Mouse (Mus musculus) kidney, adult 18-20 months (tissue): ENCODE data around the gene Gm10837.
"Not testable (repeated sequence)": the region's sequence is repeated elsewhere in the genome, so short reads cannot be mapped to it uniquely, and the experiment has no call there.

Source experiments
- DNase-seq: peaks from one replicate; pipeline ENCODE4 v3.0.0; 2021

The Gm10837 gene

GRCm38 (mm10) chr14:122490441-122491328, at the start of gene Gm10837:
TSS of gene Gm10837 (plus strand) at chr14:122490586.
- DNase-seq: peak; percentile 29

GRCm38 (mm10) chr14:122449601-122450495, 40.5 kb upstream of the Gm10837 start:
- DNase-seq: no peak

GRCm38 (mm10) chr14:122450496-122451382, 39.6 kb upstream of the Gm10837 start, which contains the start of gene Gm5089:
TSS of gene Gm5089 (minus strand) at chr14:122451115.
- DNase-seq: peak; percentile 72

- no peak for DNase-seq
These were observed 38.7 kb upstream of the Gm10837 start for GRCm38 (mm10) chr14:122451551-122452145.

GRCm38 (mm10) chr14:122452701-122453387, 37.5 kb upstream of the Gm10837 start:
- no peak for DNase-seq

- peak; percentile 46 for DNase-seq
These were observed 36.9 kb upstream of the Gm10837 start for GRCm38 (mm10) chr14:122453388-122453995.

GRCm38 (mm10) chr14:122453996-122454738, 36.2 kb upstream of the Gm10837 start:
- DNase-seq: no peak

GRCm38 (mm10) chr14:122454901-122455561, 35.4 kb upstream of the Gm10837 start:
- DNase-seq: no peak

- DNase-seq: no peak
These were observed 34.8 kb upstream of the Gm10837 start for GRCm38 (mm10) chr14:122455562-122455958.

GRCm38 (mm10) chr14:122459332-122459731, 31.1 kb upstream of the Gm10837 start:
- DNase-seq: not testable (repeated sequence)

- no peak for DNase-seq
These were observed 30.6 kb upstream of the Gm10837 start for GRCm38 (mm10) chr14:122459776-122460175.

- no peak for DNase-seq
These were observed 30.2 kb upstream of the Gm10837 start for GRCm38 (mm10) chr14:122460226-122460625.

GRCm38 (mm10) chr14:122461500-122461899, 28.9 kb upstream of the Gm10837 start:
- no peak for DNase-seq

- DNase-seq: no peak
These were observed 28.4 kb upstream of the Gm10837 start for GRCm38 (mm10) chr14:122461966-122462365.

GRCm38 (mm10) chr14:122462689-122463079, 27.7 kb upstream of the Gm10837 start:
- DNase-seq: no peak

GRCm38 (mm10) chr14:122463080-122463691, 27.2 kb upstream of the Gm10837 start:
- DNase-seq: peak; percentile 23

- peak; percentile 59 for DNase-seq
These were observed 26.5 kb upstream of the Gm10837 start for GRCm38 (mm10) chr14:122463734-122464341.

- DNase-seq: peak; percentile 35
These were observed 26.0 kb upstream of the Gm10837 start for GRCm38 (mm10) chr14:122464351-122464762.
